Mouse (Mus musculus) gastrocnemius, postnatal 10 days (tissue): ENCODE data around the gene Retreg3. TPM values are rescaled to one million over a fixed set of nuclear protein-coding genes. Genes with fewer than 3 reads are reported as not detected.
A peak's percentile ranks its signal among the peaks of the same experiment; 100 is the strongest.

Source experiments
- DNase-seq: peaks from one replicate; pipeline ENCODE4 v3.0.0; 2021; ENCODE audit warnings: mixed read lengths
- microRNA-seq, 2 experiments: library from miRNA; unstranded; fragments of <30 nt; microRNA quantifications; one replicate each; pipeline ENCODE4 v1.2.0; 2021
- total RNA-seq, 2 experiments: library from RNA; stranded (reverse); gene quantifications; 2 replicates each; pipeline ENCODE4 v1.2.3; 2021

Retreg3 gene
- total RNA-seq, 2 experiments from 2014 or later: 37.3 to 37.5 TPM

DNA sequence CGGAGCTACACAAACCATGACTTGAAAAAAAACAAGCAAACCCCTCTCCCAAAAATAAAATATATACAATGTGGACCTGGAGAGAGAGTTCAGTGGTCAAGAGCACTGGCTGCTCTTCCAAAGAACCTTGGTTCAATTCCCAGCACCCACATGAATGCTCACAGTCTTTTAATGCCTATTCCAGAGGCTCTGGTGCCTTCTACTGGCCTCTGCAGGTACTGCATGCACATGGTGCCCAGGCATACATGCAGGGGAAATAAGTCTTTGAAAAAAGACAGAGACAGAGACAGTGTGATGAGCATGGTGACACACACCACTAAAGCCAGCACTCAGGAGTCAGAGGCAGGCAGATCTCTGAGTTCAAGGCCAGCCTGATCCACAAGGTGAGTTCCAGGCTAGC lies 65.7 kb downstream of the Retreg3 start:
- no peak for DNase-seq

- peak; percentile 75 for DNase-seq
Measured at GRCm38 (mm10) chr11:101052751-101053473, 66.8 kb downstream of the Retreg3 start.

DNA sequence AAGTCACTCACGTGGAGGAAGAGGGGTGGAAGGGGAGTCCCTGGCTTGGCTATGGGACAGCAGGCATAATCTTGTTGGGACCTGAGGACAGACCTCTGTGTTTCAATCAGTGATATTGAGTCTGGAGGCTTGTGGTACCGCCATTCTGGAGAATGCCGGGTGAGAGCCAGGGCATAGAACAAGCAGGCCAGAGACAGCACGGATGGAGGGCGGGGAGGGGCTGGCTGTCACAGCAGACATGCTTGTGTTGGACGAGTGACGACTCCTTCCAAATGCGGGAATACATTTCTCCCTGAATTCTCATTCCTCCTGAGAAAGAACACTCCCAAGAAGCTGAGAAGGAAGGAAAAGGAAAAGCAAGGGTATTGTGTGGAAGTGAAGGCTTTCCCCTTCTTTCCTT lies 68.1 kb downstream of the Retreg3 start:
- no peak for DNase-seq

DNA sequence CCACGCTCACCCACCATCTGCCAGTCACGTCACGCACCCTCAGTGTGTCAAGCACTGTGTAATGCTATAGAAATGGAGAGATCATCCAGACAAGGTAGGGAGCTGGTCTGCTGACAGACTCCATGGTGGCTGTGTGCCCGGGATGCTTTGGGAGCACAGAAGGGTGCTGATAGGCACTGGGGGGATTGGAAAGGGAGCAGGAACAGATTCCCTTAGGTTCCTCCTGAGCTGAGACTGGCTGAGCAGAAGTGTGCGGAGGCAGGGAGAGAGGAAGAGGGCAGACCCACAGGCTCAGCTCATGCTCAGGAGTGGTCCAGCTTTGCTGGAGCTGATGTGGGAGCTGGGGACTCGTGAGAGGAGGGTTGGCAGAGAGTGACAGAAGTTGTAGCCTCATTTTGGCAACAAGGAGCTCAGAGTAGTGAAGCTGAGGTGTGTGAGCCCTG lies 68.6 kb downstream of the Retreg3 start:
- no peak for DNase-seq

- no peak for DNase-seq
Measured at GRCm38 (mm10) chr11:101050359-101050758, 69.3 kb downstream of the Retreg3 start.

DNA sequence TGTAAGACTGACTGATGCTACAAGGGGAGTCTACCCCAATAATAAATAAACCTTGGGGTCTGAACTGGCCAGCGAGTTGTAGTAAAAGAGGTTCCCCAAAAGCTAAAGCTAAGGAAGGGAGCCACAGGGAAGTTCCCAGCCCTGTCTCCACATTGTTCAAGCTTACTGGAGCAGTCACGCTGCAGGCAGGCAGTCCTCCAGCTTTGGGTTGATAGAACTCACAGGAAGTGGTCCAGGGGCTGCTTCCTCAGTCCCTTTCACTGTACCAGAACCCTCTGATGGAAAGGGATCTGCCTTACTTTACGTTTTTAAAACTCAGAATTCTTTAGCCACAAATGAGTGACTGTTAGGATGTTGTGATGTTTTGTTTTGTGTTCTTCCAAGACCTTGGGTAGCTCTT lies 72.2 kb downstream of the Retreg3 start:
- no peak for DNase-seq

- no peak for DNase-seq
Measured at GRCm38 (mm10) chr11:101046440-101046839, 73.3 kb downstream of the Retreg3 start.

Small RNA genes within 50 kb of the gene (microRNA-seq; reads per million reads assigned to microRNA genes)
- gene Gm27626: 0 reads per million in 2 experiments

Other genes starting within 250 kb of the Retreg3 start
- 10 to 100 TPM; 49.1 to 56.7 TPM for gene Stat3, start 180.4 kb downstream of the Retreg3 start, total RNA-seq
- gene Cavin1, start 149.0 kb downstream of the Retreg3 start, total RNA-seq: 100 to 1,000 TPM; 279 to 309 TPM
- gene Atp6v0a1, start 110.4 kb downstream of the Retreg3 start, total RNA-seq: 10 to 100 TPM; 52.9 to 59.9 TPM
- 10 to 100 TPM in 1 of 2 experiments, 1 to 10 TPM in 1; 9.2 to 11.6 TPM for gene Naglu, start 49.9 kb downstream of the Retreg3 start, total RNA-seq
- gene Hsd17b1, start 41.5 kb downstream of the Retreg3 start, total RNA-seq: under 1 TPM; 0.23 to 0.25 TPM
- gene Coasy, start 37.3 kb downstream of the Retreg3 start, total RNA-seq: 10 to 100 TPM; 10.7 to 11.7 TPM
- 10 to 100 TPM; 10.7 to 12.2 TPM for gene Mlx, start 32.6 kb downstream of the Retreg3 start, total RNA-seq
- 1 to 10 TPM; 2.8 to 4.0 TPM for gene Psmc3ip, start 24.5 kb downstream of the Retreg3 start, total RNA-seq
- gene Tubg1, start within 50 bp of the Retreg3 start, total RNA-seq: 10 to 100 TPM; 37.4 to 39.0 TPM
- gene Tubg2, start 36.0 kb upstream of the Retreg3 start, total RNA-seq: 1 to 10 TPM; 5.5 to 6.3 TPM
- 1 to 10 TPM; 4.2 to 4.3 TPM for gene Cntnap1, start 50.6 kb upstream of the Retreg3 start, total RNA-seq
- 10 to 100 TPM; 33.2 to 36.7 TPM for gene Plekhh3, start 51.5 kb upstream of the Retreg3 start, total RNA-seq
- gene Ccr10, start 55.5 kb upstream of the Retreg3 start, total RNA-seq: not detected
- gene Ezh1, start 106.6 kb upstream of the Retreg3 start, total RNA-seq: 10 to 100 TPM; 17.2 to 17.7 TPM
- 10 to 100 TPM; 70.5 to 72.8 TPM for gene Ramp2, start 126.1 kb upstream of the Retreg3 start, total RNA-seq
- gene Vps25, start 133.8 kb upstream of the Retreg3 start, total RNA-seq: 10 to 100 TPM; 40.1 to 44.3 TPM
- 1 to 10 TPM in 1 of 2 experiments, under 1 TPM in 1; 0.35 to 1.4 TPM for gene Wnk4, start 140.7 kb upstream of the Retreg3 start, total RNA-seq
- under 1 TPM; 0.14 to 0.18 TPM for gene Cntd1, start 159.1 kb upstream of the Retreg3 start, total RNA-seq
- 10 to 100 TPM; 66.3 to 74.5 TPM for gene Coa3, start 159.2 kb upstream of the Retreg3 start, total RNA-seq
- 10 to 100 TPM; 74.5 to 76.9 TPM for gene Becn1, start 182.4 kb upstream of the Retreg3 start, total RNA-seq
- 10 to 100 TPM; 72.4 TPM for gene Psme3, start 196.3 kb upstream of the Retreg3 start, total RNA-seq
- gene Aoc2, start 205.2 kb upstream of the Retreg3 start, total RNA-seq: 1 to 10 TPM; 1.7 to 2.3 TPM
- 10 to 100 TPM; 25.2 to 31.0 TPM for gene Aoc3, start 210.7 kb upstream of the Retreg3 start, total RNA-seq
- under 1 TPM in 1 of 2 experiments, not detected in 1; 0.14 TPM for gene G6pc, start 247.7 kb upstream of the Retreg3 start, total RNA-seq